Mouse (Mus musculus): Measurements from ENCODE around the gene Gpr146. TPM values are rescaled to one million over a fixed set of nuclear protein-coding genes. Genes with fewer than 3 reads are reported as not detected.

Gene Gpr146
- total RNA-seq, 1 experiment from 2014 or later = 14.8 TPM

GRCm38 (mm10) chr5:139355235-139355772 is 22.2 kb upstream of the Gpr146 start:
- peak; percentile 93 for DNase-seq

DNA sequence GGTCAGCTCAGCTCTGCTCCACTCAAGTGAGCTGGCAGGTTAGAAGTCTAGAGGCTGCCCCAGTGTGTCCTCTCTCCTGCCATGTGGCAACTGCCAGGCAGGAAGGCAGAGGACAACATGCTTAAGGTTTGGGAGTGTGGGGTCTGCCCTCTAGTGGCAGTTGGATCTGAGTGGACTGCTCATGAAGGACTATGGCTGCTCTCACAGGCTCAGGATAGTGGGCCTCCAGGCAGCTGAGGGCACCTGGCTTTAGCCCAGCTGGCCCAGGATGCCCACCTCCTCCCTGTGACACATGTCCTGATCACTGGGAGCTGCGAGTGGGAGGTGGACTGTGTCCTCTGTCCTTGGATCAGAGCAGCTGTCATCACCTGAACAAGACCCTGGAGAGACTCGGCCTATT is 18.8 kb upstream of the Gpr146 start:
- DNase-seq = peak; percentile 62

GRCm38 (mm10) chr5:139359244-139359643 is 18.3 kb upstream of the Gpr146 start:
- no peak for DNase-seq

- DNase-seq = no peak
These were observed 13.6 kb upstream of the Gpr146 start for GRCm38 (mm10) chr5:139363858-139364257.

DNA sequence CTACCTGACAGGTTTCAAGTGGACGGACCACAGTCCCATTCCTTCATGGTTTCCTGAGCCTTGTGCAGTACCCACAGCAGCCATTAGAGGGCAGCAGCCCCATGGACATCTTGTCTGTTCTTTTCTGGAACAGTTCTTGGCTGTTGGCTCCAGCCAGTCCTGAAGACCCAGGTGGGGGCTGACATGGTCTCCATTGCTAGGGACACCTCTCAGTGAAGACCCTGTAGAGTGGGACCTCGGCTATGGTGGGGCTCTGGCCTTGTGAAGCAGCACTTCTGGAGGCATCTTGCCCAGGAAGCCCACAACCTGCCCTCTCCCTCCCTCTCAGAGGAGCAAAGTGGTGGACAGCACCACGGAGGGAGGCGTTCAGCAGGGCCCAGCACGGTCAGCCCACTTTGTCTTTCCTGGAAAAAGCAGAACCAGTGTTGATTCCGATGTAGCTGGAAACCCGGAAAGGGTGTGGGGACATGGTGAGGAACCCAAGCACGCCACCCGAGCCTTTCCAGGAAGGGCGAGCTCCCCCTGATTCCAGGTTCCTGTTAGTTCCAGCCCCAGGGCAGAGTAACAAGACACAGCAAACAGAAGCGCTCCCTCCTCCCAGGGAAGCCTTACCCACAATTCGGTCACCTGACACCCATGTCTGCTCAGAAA is 13.1 kb upstream of the Gpr146 start:
- peak; percentile 90 for DNase-seq

DNA sequence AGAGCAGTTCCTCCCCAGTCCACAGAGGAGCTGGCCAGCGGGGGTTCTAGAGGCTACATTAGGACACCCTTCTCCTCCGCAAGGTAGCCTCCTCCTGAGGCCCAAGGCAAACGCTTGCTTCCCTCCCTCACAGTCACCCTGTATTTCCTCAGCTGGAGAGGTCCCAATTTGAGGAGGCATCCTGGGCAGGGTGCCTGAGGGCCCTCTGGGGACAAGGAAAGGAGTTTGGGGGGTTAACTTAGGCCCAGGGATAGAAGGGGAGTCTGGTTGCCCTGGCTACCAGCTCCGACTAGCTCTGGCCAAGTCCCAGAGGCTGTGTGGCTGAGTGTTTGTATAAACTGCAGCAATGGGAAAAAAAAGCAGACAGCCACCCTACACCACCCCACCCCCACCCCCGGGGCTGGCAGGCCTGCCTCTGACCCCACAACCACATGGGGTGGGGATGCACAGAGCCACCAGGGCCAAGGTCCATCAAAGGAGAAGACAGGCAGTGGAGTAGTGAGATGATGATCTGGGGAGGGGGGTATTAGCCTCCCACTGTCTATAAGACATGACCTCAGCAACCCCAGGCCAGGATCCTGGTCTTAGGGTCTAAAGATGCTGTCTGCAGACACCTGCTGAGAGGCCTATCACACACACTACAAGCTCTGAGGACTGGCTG is 12.5 kb upstream of the Gpr146 start:
- no peak for DNase-seq

DNA sequence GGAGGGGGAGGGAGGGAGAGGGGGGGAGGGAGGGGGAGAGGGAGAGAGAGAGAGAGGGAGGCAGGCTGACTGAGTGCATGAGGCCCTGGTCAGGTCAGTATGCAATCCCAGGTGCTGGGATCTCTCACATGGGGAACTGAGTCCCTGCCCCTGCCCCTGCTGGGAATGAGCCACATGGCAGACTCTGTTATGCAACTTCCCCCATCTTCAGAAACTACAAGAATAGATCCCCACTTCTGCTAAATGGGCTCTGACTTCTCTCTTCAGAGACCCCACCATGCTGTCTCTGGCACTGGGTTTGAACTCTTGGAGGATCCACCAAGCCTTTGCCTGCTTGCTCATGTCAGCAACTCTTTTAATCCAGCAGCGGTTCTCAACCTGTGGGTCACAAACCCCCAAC is 11.7 kb upstream of the Gpr146 start:
- no peak for DNase-seq

DNA sequence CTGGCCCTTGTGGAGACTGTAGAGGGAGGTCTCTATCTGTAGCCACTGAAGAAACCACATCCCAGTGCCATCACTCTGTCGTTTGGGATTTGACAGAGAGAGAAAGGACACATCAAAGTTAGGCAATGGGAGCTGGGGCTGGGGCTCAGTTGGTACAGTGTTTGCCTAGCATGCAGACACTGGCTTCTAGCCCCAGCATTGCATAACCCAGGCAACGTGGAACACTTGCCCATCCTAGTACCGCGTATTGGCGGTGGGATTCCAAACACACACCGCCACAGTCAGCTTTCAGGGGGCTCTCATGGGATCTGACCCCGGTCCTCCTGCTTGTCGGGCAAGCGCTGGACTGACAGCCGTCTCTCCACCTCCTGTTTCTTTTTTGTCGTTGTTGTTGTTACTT is 11.0 kb upstream of the Gpr146 start:
- no peak for DNase-seq

DNA sequence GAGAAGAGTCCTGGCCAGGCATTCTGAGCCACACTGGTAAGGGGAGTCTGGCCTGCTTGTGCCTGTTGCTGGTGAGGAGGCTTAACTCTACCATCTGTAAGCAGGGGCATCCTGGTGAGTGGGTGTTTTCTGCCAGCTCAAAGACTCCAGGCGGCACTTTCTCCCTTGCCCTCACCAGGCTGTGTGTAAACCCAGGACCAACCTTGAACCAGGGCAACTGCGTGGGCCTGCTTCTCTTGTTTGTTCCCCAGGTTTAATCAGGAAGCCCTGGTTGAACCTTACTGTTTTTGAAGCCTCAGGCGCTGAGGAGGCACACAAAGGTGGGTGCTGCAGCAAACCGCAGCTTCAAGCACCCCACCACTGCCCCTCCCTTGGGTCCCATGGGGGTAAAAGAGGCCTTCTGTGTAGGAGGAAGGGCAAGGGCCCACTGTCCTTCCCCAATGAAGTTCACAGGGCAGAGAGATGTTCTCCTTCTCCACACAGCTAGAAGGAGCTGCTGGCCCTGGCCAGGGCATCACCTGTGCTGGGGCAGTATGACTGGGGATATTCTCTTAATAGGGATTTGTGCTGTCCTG is 9.5 kb upstream of the Gpr146 start:
- no peak for DNase-seq

GRCm38 (mm10) chr5:139368638-139369320 is 8.7 kb upstream of the Gpr146 start:
- DNase-seq = no peak

DNA sequence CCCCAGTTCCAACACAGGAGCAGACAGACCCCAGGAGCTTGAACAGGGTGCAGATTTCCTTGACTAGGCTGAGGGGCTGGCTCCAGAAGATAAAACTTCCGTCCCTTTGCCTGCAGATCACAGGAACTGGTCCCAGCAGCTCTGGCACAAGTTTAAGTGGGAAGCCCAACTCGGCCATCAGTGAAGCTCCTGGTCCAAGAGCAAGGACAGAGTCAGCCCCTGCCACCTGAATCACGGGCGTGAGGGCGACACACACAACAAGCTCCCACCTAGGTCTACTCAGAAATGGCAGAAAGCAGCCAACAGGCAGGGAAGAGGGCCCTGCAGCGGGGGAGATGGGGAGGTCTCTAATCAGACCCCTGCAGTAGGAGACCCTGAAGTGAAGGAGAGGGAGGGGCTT is 7.2 kb upstream of the Gpr146 start:
- DNase-seq = no peak

- no peak for DNase-seq
These were observed 6.4 kb upstream of the Gpr146 start for GRCm38 (mm10) chr5:139371118-139371517.

DNA sequence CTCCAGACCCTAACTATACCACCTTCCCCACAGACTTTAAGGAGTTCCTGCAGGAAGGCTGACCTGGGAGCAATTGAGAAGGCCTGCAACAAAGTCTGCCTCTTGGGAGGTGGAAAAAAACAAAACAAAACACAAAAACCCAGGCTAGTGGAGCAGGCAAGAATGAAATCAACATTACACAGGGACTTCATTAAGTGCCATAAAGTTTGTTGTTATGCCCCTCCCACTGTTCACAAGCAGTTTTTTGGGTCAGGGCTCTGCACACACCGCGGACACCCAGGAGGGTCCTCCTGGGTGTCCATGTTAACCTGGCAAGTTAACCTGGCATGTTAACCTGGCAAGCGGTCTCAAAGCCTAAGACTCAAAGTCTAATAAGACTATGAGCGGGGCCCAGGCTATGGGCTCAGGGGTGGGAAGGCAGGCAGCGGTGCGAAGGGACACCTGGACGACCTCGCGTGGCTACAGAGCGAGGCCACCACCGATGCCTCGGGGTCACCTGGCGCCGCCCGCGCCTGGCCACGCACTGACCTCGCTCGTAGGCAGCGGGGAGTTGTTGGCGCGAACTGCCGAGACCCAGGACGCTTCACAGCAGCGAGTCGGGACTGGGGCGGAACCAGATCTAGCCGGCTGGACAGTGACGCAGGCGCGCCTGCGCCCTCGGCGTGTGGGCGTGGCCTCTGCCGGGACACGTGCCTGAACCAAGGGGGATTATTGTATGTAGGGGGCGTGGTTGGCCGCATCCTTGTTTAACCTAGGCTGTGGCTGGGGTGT is 5.7 kb upstream of the Gpr146 start:
- DNase-seq = peak; percentile 95

GRCm38 (mm10) chr5:139373126-139373525 is 4.4 kb upstream of the Gpr146 start:
- no peak for DNase-seq

DNA sequence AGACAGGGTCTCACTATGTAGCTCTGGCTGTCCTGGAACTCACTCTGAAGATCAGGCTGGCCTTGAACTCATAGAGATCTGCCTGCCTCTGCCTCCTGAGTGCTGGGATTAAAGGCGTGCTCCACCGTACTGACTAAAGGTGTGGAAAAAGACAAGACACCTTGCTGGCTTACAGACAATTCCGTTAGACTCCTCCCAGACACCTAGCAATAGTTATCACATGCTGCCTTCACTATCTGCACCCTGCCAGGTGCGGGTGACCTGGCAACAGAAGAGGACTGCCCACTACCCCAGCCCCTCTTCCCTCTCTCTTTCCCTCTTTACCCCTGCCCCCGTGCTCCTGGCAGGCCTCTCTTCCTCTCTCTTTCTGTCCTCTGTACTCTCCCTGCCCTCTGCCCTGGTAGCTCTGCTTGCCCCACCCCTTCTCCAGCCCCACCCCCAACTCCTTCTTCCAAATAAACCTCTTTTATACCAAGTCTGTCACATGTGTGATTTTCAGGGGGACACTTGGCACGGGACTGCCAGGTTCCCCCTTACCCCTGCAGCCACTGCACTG is 3.5 kb upstream of the Gpr146 start:
- DNase-seq = no peak

- no peak for DNase-seq
These were observed 2.7 kb upstream of the Gpr146 start for GRCm38 (mm10) chr5:139374841-139375240.

DNA sequence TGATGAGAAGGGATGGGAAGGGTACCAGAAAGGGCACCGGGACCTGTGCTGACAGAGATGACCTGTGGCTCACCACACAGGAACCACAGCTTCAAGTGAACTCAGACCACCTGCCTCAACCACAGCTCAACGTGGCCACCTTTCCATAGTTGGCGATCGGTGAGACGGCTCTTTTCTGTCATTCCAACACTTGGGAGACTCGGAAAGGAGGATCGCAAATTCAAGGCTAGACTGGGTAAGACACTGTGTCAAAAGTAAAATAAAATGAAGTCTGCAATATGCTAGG is 717 bp downstream of the Gpr146 start:
- no peak for DNase-seq

DNA sequence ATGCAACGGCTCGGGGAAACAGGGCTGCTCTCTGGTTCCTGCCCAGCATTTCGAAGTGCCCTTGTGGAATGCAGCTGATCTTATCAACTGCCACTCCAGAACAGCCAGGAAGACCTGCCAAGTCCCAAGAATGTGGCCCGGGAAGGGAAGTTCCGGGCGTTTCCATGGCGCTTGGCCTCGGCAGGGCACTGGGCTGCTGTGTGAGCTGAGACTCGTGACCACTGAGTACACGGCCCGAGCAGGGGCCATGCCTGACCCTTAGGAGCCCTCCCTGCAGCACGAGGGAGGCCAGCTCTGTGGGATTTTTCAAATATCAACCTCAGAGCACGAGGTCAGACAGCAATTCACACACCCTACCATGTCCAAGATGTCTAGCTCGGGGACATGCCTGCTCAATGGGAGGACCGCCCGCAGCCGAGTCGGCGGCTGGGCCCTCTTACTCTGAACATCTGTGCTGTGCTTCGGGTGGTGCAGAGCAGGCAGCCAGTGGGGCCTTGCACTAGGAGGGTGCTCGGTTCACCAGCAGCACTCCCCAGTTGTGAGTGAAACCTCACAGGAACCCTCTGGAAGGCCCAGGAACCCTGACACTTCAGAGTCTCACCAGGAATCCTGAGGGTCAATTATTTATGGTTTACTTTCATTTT is 1.6 kb downstream of the Gpr146 start:
- DNase-seq = peak; percentile 90

DNA sequence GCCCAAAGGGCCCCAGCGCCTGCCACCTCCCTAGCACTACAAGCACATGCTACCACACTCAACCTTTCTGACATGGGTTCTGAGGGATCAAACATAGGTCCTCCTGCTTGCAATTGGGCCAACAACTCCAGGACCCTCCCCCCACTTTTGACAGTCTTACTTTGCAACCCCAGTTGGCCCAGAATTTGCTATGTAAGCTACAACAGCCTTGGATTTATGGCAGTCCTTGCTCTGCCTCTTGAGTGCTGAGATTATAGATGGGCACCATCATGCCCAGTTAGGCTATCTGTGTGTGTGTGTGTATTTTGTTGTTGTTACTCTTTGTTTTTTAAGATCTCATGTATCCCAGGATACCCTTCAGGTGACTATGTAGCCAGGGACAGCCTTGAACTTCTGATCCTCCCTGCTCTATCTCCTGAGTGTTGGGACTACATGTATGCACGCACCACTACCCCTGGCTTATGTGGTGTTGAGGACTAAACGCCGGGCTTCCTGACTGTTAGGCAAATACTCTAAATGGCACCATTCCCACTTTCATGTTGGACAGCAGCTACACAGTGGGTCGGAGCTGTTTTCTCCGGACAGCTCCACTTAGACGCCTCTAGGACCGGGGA is 2.4 kb downstream of the Gpr146 start:
- no peak for DNase-seq

DNA sequence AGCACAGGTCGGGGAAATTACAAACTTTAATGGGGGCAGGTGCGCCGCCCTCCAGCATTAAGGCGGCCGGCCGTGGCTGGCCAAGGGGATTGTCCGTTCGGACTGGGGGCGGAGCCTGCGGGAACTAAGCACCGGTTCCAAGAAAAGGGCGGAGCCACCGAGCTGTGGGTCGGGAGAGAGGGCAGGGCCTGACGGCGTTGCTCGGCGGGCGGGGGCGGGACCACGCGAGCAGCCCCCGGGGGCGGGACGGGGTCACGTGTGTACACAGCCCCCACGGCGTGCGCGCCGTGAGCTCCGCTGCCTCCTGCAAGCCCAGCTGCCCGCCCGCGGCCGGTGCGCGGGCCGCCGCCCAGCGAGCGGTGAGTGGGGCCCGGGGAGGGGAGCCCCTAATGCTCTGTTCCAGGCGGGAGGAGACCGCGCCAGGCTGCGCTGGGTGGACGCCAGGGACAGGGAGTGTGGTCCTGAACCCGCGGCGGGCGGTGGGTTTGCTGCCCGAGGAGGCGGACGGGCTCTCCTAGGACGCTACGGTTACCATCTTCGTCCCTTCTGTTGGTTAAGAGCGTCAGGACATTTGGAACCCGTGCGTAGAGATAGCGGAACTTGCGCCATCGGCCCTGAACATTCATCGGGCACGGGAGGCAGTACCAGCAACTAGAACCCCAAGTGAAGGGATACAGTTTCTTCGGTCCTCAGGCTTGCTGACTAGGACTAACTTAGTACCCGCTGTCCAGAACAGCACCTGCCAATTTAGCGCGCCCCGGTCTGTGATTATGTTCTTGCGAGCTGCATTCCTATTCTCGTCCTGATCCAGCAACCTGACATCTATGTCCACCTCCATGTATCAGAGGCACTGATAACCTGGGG is 3.1 kb downstream of the Gpr146 start:
- DNase-seq = peak; percentile 98

Data from adrenal gland, postnatal 14 days (tissue).